Mouse (Mus musculus): ENCODE data around the gene Ptprn2.

- TF ChIP-seq POLR2AphosphoS5 (IDR thresholded peaks at IDR 0.05; ENCODE audit: insufficient replicate concordance, low read depth, low read length) (no peak), CTCF (IDR thresholded peaks at IDR 0.05; ENCODE audit: low read depth, low read length) (no peak), TAL1 (conservative IDR thresholded peaks at IDR 0.05; ENCODE audit: low read depth, low read length) (no peak)
Observed at GRCm38 (mm10) chr12:116550031-116550430, 64.5 kb downstream of the Ptprn2 start.
